23 mouse cellular contexts compared by ENCODE assay signal in genomic region chr17:73119150-73119549, GRCm38 (mm10). TPM values are rescaled to one million over a fixed set of nuclear protein-coding genes. Genes with fewer than 3 reads are reported as not detected.
DNase-seq lines count a peak whose midpoint lies in the region; ATAC-seq and TF ChIP-seq lines count a peak whose summit lies in the region.
"Had no signal": no experiment of that assay in that cellular context is flagged by ENCODE, and none has a peak within 500 bp of the region (broad histone marks: within the 10 kb centered on the region; RNA-seq: fewer than 3 reads in every experiment).

No protein-coding gene starts in this region.

- no peak overlapping the region for H3K9ac ChIP-seq in intestine, postnatal 0 days (ENCODE audit: low read depth, low read length)
- H3K9ac ChIP-seq in intestine, embryonic 15.5 days = no peak overlapping the region
- H3K9ac ChIP-seq: heart, embryonic 13.5 days; hindbrain, embryonic 12.5 days; kidney, embryonic 15.5 days; limb, embryonic 13.5 days; liver, embryonic 12.5 days; lung, embryonic 14.5 days; midbrain, embryonic 15.5 days; stomach, embryonic 15.5 days had no signal

- H3K4me1 ChIP-seq in intestine, postnatal 0 days (replicated peaks; ENCODE audit: control insufficient read depth, insufficient read depth, low read length) = peaks cover 6% of the 10 kb centered on the region; the same call in 1 of the 2 replicates
- H3K4me1 ChIP-seq in intestine, embryonic 15.5 days (replicated peaks) = peaks cover 4% of the 10 kb centered on the region; the same call in 1 of the 2 replicates
- H3K4me1 ChIP-seq: hindbrain, embryonic 12.5 days; kidney, embryonic 15.5 days; limb, embryonic 13.5 days; liver, embryonic 12.5 days; midbrain, embryonic 15.5 days; stomach, embryonic 15.5 days had no signal

- WGBS in intestine, postnatal 0 days = 75% methylated on average over 6 of the region's 6 CpGs
- WGBS in intestine, embryonic 15.5 days = 86% methylated on average over 6 of the region's 6 CpGs

- H3K4me2 ChIP-seq in intestine, postnatal 0 days (replicated peaks; ENCODE audit: low read depth) = no peak overlapping the region
- H3K4me2 ChIP-seq in intestine, embryonic 15.5 days (replicated peaks) = no peak overlapping the region
- peak overlapping the region; percentile 20 for H3K4me2 ChIP-seq in myocyte (ENCODE audit: low read depth)
- H3K4me2 ChIP-seq: heart, embryonic 13.5 days; hindbrain, embryonic 12.5 days; kidney, embryonic 15.5 days; limb, embryonic 13.5 days; liver, embryonic 12.5 days; lung, embryonic 14.5 days; midbrain, embryonic 15.5 days; stomach, embryonic 15.5 days had no signal

- no peak for ATAC-seq in intestine, postnatal 0 days
- ATAC-seq in intestine, embryonic 15.5 days = no peak
- peak; percentile 66 for ATAC-seq in activated CD4-positive, CD25-positive, alpha-beta regulatory T cell, adult 4 months
- ATAC-seq: forebrain, embryonic 14.5 days; liver, embryonic 12.5 days; midbrain, embryonic 15.5 days had no signal

- no peak overlapping the region for H3K27ac ChIP-seq in intestine, postnatal 0 days (ENCODE audit: low read depth, low read length)
- H3K27ac ChIP-seq in intestine, embryonic 15.5 days = no peak overlapping the region
- H3K27ac ChIP-seq: gastrocnemius, adult 2 months; heart, embryonic 13.5 days; hindbrain, embryonic 12.5 days; kidney, embryonic 15.5 days; limb, embryonic 13.5 days; liver, embryonic 12.5 days; midbrain, embryonic 15.5 days; stomach, embryonic 15.5 days had no signal

- no peak for TF ChIP-seq POLR2A in myocyte (IDR thresholded peaks at IDR 0.05; ENCODE audit: insufficient read length, low read depth)

- no peaks in the 10 kb centered on the region for H3K9me3 ChIP-seq in intestine, postnatal 0 days (ENCODE audit: control insufficient read depth)
- no peaks in the 10 kb centered on the region for H3K9me3 ChIP-seq in intestine, embryonic 15.5 days
- H3K9me3 ChIP-seq: heart, embryonic 13.5 days; hindbrain, embryonic 12.5 days; kidney, embryonic 15.5 days; limb, embryonic 13.5 days; liver, embryonic 12.5 days; midbrain, embryonic 15.5 days; stomach, embryonic 15.5 days had no signal

- H3K4me3 ChIP-seq in intestine, postnatal 0 days (ENCODE audit: low read depth, low read length) = no peak overlapping the region
- no peak overlapping the region for H3K4me3 ChIP-seq in intestine, embryonic 15.5 days (replicated peaks)
- no peak overlapping the region for H3K4me3 ChIP-seq in myocyte
- H3K4me3 ChIP-seq: gastrocnemius, adult 2 months; heart, embryonic 13.5 days; hindbrain, embryonic 12.5 days; kidney, embryonic 15.5 days; limb, embryonic 13.5 days; liver, embryonic 12.5 days; midbrain, embryonic 15.5 days; stomach, embryonic 15.5 days had no signal

- H3K36me3 ChIP-seq in intestine, postnatal 0 days (ENCODE audit: control insufficient read depth, insufficient read depth) = no peaks in the 10 kb centered on the region
- H3K36me3 ChIP-seq in intestine, embryonic 15.5 days = 0 out of 2 replicates have a peak, but pooled peaks cover 2% of the 10 kb centered on the region
- no peaks in the 10 kb centered on the region for H3K36me3 ChIP-seq in myocyte (ENCODE audit: control insufficient read depth, insufficient read depth)
- H3K36me3 ChIP-seq: heart, embryonic 13.5 days; hindbrain, embryonic 12.5 days; limb, embryonic 13.5 days; liver, embryonic 12.5 days; midbrain, embryonic 15.5 days; stomach, embryonic 15.5 days had no signal

- H3ac ChIP-seq in myocyte (ENCODE audit: control insufficient read depth, insufficient read length) = no peak overlapping the region

- 0 out of 2 replicates have a peak, but pooled peaks have one; percentile 24 for TF ChIP-seq CTCF in intestine, postnatal 0 days (IDR thresholded peaks at IDR 0.05; ENCODE audit: low read depth)

- no peaks in the 10 kb centered on the region for H3K27me3 ChIP-seq in intestine, postnatal 0 days (replicated peaks; ENCODE audit: control insufficient read depth, insufficient read depth, low read length)
- no peaks in the 10 kb centered on the region for H3K27me3 ChIP-seq in intestine, embryonic 15.5 days (replicated peaks)
- H3K27me3 ChIP-seq in myocyte (ENCODE audit: control insufficient read depth, insufficient read depth, insufficient read length) = no peaks in the 10 kb centered on the region
- H3K27me3 ChIP-seq: CH12.LX; heart, embryonic 13.5 days; hindbrain, embryonic 12.5 days; kidney, embryonic 15.5 days; limb, embryonic 13.5 days; liver, embryonic 12.5 days; midbrain, embryonic 15.5 days; stomach, embryonic 15.5 days had no signal

- peaks cover 59% of the 10 kb centered on the region for H3K79me2 ChIP-seq in myocyte (ENCODE audit: control insufficient read depth, insufficient read depth)

- no peak for DNase-seq in adipocyte (ENCODE audit: low spot score)
- DNase-seq in retina, postnatal 1 day = no peak
- DNase-seq in cerebellum, postnatal 36 days = no peak
- DNase-seq: adrenal gland, postnatal 25 days; cerebellum, adult 8-10 months; gastrocnemius, adult 2 months; kidney, postnatal 36 days; lung, embryonic 14.5 days; right cerebral cortex, adult 18-20 months; right cerebral cortex, postnatal 4 days had no signal

TF ChIP-seq in myocyte, 11 proteins besides CTCF, POLR2A, EP300 and RAD21:
- TF ChIP-seq CEBPB (IDR thresholded peaks at IDR 0.05; ENCODE audit: insufficient read depth, poor library complexity, severe bottlenecking) (no peak), POLR2AphosphoS2 (IDR thresholded peaks at IDR 0.05; ENCODE audit: insufficient read length, low read depth) (no peak), MYOG (IDR thresholded peaks at IDR 0.05; ENCODE audit: control insufficient read depth in 1 of 3, insufficient read depth in 1 of 3, insufficient read length in 2 of 3, low read depth in 2 of 3) (peak; percentile 3 to 79 (median 28)), TCF3 (IDR thresholded peaks at IDR 0.05; ENCODE audit: insufficient read length, low read depth) (no peak), TCF12 (IDR thresholded peaks at IDR 0.05; ENCODE audit: insufficient read depth, poor library complexity, severe bottlenecking) (no peak), USF1 (IDR thresholded peaks at IDR 0.05; ENCODE audit: low read depth) (no peak), MYOD1 (IDR thresholded peaks at IDR 0.05; ENCODE audit: control insufficient read depth in 1 of 3, insufficient read length in 2 of 3, low read depth in 2 of 3) (peak in 2 of 3 experiments; percentile 49 to 92), E2F4 (IDR thresholded peaks at IDR 0.05; ENCODE audit: insufficient read depth) (no peak), SRF (IDR thresholded peaks at IDR 0.05; ENCODE audit: control insufficient read depth, insufficient read length, low read depth) (no peak), MAX (IDR thresholded peaks at IDR 0.05; ENCODE audit: low read depth) (no peak), REST (IDR thresholded peaks at IDR 0.05; ENCODE audit: insufficient read depth, insufficient read length) (no peak)

RNA-seq across cellular contexts. Expression of gene Lclat1, which starts 11.4 kb away (rescaled TPM):
- 21.0 and 24.3 TPM in 2 replicates for polyA plus RNA-seq in intestine, postnatal 0 days (2015; fragmentation: Nextera tagmentation; extraction: Ambion mirVana)
- 24.2 and 25.0 TPM in 2 replicates for polyA plus RNA-seq in intestine, embryonic 15.5 days (2015; fragmentation: Nextera tagmentation; extraction: Ambion mirVana)
- polyA plus RNA-seq in activated CD4-positive, CD25-positive, alpha-beta regulatory T cell, adult 4 months (2017; shearing (Covaris generic)) = 10 to 100 TPM; 44.4 to 55.0 TPM
- polyA plus RNA-seq in myocyte (2012; fragmentation: generic; extraction: Trizol) = 27.2 TPM
